Mouse (Mus musculus) mouse embryonic stem cell (cell line): ENCODE data around the gene Glrp1.

ENCODE experiments used
- in situ Hi-C, 2 experiments: fragments of 300-500 bp; cut with MboI; formaldehyde crosslinking; loops; 1 replicate in 1 of 2; 3 replicates in 1 of 2; pipeline ENCODE4 v1.14.3; 2019 to 2020; ENCODE audit warnings: low sequenced_read_pairs in 2 of 2, low pct_unique_long_range_greater_than_20kb in 1 of 2, mixed read lengths in 1 of 2; ENCODE audit not compliant: unreplicated experiment in 1 of 2

Gene Glrp1

DNA sequence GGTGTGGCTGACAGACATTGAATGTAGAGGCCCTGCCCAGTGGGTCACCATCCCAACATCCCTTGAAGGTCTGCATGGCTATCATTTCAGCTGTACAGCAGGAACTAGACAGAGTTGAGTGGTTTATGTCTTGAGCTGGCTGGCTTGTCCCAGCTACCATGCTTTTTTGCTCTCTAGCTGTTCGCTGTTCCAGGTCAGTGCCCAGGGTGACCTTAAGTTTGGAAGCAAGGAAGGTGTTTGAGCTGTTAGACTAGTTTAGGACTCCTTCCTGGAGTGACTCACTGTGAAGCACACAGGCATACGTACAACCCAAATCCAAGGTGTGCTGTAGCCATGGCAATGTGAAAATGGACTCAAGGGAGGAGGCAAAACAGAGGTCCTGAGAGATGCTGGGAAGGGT lies 41.5 kb downstream of the Glrp1 start:
- in situ Hi-C loops, result no loop called here

DNA sequence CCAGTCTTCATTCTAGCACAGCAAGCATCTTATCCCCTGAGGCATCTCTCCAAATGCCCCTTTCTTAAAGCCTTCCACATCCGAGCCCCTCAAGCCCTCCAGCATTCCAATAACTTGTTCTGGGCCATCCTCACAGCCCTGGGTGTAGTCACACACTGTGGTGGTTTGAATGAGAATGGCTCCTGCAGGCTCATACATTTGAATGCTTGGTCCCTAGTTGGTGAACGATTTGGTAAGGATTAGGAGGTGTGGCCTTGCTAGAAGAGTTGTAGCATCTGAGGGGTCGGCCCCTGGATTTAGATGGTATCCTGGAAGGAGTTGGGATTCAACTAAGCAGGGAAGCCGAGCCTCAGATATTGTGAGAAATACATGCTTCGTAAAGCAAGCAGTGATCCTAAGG lies 42.0 kb downstream of the Glrp1 start:
- in situ Hi-C loops, result no loop called here

DNA sequence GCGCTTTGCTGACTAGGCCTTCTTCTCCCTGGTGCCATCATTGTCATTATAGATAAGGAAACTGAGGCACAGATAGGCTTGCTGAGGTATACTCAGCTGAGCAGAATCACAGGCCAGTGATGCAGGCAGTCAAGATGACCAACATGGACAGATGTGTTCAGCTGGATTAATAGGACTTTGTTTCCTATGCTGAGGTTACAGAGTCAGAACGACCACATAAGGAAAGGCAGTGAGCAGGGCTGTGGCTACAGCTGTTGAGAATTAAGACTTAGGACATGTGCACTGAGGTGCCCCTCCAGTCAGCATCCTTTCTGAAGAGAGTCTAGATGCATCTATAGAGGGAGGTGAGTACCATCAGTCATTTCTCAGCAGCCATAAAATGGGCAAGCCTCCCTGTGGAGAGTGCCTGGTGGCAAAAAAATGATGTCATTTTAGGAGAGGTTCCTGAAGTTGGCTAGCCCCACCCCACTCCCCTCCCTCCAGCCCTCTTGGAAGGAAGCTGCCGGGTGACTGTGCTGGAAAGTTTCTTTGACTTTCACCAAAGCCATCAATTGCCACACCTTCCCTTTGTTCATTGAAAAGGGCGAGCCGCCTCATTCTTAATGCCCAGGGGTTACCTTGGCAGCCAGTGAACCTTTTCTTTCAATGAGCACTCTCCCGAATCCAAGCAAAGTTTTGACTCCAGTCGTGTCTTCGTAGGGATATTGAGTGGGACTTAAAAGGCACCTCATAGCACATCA lies 43.4 kb downstream of the Glrp1 start:
- in situ Hi-C loops, result no loop called here

DNA sequence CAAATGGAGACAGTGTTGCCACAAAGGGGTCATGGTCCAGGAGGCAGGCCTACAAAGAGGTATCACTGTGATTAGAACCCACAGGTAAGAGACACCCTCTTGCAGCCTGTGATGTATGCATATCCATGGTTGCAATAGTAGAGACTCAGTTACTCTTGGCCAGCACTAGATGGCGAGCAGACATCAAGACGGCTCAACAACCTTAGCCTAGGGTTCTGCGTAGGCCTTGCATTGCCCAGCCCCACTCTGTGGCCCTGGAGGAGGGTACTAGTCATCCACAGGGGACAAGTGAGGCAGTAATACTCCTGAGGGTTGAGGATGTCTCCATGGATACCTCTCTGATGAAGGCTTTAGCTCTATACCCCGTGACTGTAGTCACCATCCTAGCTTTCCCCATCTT lies 44.1 kb downstream of the Glrp1 start:
- in situ Hi-C loops, result no loop called here

- in situ Hi-C loops, result no loop called here
These were observed 45.6 kb downstream of the Glrp1 start for GRCm38 (mm10) chr1:88464109-88464905.

DNA sequence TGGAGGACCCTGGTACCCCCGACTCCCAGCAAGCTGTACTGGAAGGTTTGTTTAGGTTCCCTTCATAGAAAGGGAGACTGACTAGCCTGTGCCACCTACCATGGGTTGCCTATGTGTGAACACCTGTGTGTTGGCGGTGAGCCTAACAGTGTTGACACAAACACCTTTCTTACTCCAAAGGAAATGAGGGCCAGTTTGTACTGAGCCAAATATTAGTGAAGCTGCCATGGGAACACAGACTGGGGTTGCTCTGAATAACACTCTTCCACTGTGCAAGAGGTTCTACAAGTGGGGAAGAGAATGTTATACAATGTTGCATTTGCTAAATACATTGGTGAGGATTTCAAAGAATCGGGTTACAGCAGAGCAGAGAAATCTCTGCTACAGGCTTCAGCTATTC lies 46.6 kb downstream of the Glrp1 start:
- in situ Hi-C loops, result no loop called here

DNA sequence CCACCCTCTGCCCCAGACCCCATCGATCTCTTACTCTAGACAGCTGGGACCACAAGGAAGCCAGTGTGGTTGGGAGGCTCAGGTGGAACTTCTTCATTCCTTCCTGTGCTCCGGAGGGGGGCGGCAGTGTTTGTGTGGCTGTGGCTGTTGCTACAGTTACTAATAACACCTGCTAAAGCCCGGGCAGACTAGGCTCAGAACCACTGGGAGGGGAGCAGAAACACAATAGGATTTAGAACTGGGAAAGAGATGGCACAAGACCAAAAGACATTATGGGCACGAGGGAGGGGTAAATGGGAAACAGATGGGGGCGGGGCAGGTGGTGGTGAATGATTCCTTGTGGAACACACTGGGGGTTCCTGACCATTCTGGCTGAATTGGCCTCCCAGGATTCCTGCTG lies 47.4 kb downstream of the Glrp1 start:
- in situ Hi-C loops, result no loop called here

DNA sequence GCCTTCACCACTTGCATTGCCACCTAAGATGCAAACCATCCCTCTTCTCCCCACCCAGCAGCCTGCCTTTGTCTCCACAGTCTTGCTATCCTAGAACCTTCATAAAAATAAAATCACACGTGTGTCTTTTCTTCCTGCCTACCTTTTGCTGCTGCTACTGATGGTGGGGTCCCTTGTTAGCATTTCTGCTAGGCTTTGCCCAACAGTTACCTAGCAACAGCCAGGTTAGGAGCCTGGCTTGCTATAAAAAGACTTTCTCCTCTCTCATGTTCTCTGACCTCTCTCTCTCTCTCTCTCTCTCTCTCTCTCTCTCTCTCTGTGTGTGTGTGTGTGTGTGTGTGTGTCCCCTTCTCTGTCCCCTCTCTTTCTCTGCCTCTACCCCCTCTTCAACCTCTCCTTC lies 48.8 kb downstream of the Glrp1 start:
- in situ Hi-C loops, result no loop called here

DNA sequence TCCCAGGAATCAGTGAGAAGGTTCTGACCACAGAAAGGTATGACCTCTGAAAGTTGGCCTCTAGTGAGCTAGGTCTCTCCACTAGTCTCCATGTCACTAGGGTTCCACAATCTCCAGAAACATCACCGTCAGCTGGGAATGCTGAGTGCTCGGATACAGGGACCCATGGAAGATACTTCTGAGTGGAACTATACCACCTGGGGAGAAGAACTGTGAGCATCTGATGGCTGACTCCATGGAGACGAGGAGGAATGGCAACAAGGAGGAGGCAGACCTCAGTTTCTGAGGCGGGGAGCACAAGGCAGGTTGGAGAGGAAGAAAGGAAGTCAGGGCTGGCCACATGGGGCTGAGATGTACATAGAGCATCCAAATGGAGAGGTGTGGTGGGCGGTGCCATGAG lies 50.2 kb downstream of the Glrp1 start:
- in situ Hi-C loops, result no loop called here

- in situ Hi-C loops, result no loop called here
These were observed 50.7 kb downstream of the Glrp1 start for GRCm38 (mm10) chr1:88459196-88459595.

DNA sequence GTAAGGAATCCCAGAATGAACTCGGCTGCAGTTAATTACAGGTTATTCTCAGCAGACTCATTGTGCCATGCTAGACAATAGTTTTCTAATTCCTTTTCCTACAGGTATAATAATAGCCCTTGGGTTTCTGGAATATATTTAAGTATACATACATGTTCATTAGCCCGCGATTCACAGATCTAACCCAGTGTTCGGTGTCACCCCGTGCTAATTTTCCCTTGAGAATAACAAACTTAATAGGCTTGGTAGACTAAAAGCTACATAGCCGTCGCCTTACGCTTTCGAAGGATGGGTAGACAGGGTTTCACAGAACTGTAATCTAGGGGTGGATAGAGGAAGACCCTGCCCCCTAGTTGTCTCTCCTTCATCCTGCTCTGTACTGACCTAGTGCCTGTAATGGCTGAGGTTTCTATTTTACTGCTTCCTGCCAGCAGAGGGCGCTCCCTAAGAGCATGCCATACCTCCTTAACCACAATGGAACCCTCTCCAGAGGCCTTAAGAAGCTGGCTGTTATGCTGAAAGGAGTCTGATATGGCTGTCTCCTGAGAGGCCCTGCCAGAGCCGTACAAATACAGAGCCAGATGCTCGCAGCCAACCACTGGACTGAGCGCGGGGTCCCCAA lies 53.3 kb downstream of the Glrp1 start:
- in situ Hi-C loops, result no loop called here

- in situ Hi-C loops, result no loop called here
These were observed 54.1 kb downstream of the Glrp1 start for GRCm38 (mm10) chr1:88455761-88456160.

GRCm38 (mm10) chr1:88454703-88455102 lies 55.2 kb downstream of the Glrp1 start:
- in situ Hi-C loops, result no loop called here

DNA sequence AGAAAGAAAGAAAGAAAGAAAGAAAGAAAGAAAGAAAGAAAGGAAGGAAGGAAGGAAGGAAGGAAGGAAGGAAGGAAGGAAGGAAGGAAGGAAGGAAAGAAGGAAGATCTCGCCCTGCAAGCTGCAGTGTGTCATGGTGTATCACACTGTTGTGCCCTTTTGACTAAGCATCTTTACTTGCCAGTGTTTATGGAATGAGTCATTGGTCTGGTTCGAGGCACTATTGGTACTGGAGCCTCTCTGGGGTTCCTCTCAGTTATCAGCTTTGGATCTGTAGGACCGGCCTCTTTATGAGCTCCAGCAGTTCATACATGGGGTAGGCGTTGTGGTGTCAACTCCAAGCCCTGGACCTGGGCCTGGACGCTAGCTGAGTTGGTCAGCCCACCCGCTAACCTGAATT lies 57.7 kb downstream of the Glrp1 start:
- in situ Hi-C loops, result no loop called here

GRCm38 (mm10) chr1:88450668-88451067 lies 59.2 kb downstream of the Glrp1 start:
- in situ Hi-C loops, result no loop called here
